Mouse (Mus musculus): ENCODE measurements around the gene Stk39. TPM values are rescaled to one million over a fixed set of nuclear protein-coding genes. Genes with fewer than 3 reads are reported as not detected.

The Stk39 gene
- polyA plus RNA-seq, 1 experiment from 2014 or later: 4.5 TPM

- Histone ChIP-seq H3K4me3 (ENCODE audit: low read length) (no peak overlapping the region), H3K4me1 (ENCODE audit: control insufficient read depth, insufficient read depth, low read length) (peaks cover 6% of the 10 kb centered on the region; the same call in 1 of the 2 replicates), H3K9me3 (ENCODE audit: control insufficient read depth, low read length) (no peaks in the 10 kb centered on the region), H3K4me2 (ENCODE audit: low read depth, low read length) (0 out of 2 replicates have a peak overlapping the region, but pooled peaks have one; percentile 6), H3K27ac (ENCODE audit: low read length) (no peak overlapping the region), H3K9ac (ENCODE audit: low read depth, low read length) (no peak overlapping the region), H3K36me3 (ENCODE audit: control insufficient read depth, insufficient read depth, low read length) (no peaks in the 10 kb centered on the region), H3K27me3 (replicated peaks; ENCODE audit: control insufficient read depth, insufficient read depth, low read length) (no peaks in the 10 kb centered on the region)
- ATAC-seq: no peak
- WGBS: 68% methylated on average over 19 of the region's 19 CpGs
Measured at GRCm38 (mm10) chr2:68465266-68466123, 6.6 kb downstream of the Stk39 start.

GRCm38 (mm10) chr2:68464456-68464855 is 7.6 kb downstream of the Stk39 start:
- Histone ChIP-seq H3K27me3 (replicated peaks; ENCODE audit: control insufficient read depth, insufficient read depth, low read length) (no peaks in the 10 kb centered on the region), H3K27ac (ENCODE audit: low read length) (no peak overlapping the region), H3K9ac (ENCODE audit: low read depth, low read length) (no peak overlapping the region), H3K9me3 (ENCODE audit: control insufficient read depth, low read length) (no peaks in the 10 kb centered on the region), H3K36me3 (ENCODE audit: control insufficient read depth, insufficient read depth, low read length) (no peaks in the 10 kb centered on the region), H3K4me2 (ENCODE audit: low read depth, low read length) (no peak overlapping the region), H3K4me3 (ENCODE audit: low read length) (no peak overlapping the region), H3K4me1 (ENCODE audit: control insufficient read depth, insufficient read depth, low read length) (peaks cover 5% of the 10 kb centered on the region; the same call in 1 of the 2 replicates)
- no peak for ATAC-seq
- 94% methylated on average over 4 of the region's 4 CpGs for WGBS

- H3K36me3 ChIP-seq (ENCODE audit: control insufficient read depth, insufficient read depth, low read length): 0 out of 2 replicates have a peak, but pooled peaks cover 2% of the 10 kb centered on the region
- H3K9me3 ChIP-seq (ENCODE audit: control insufficient read depth, low read length): no peaks in the 10 kb centered on the region
- H3K4me3 ChIP-seq (ENCODE audit: low read length): no peak overlapping the region
- no peak overlapping the region for H3K4me2 ChIP-seq (ENCODE audit: low read depth, low read length)
- no peaks in the 10 kb centered on the region for H3K27me3 ChIP-seq (replicated peaks; ENCODE audit: control insufficient read depth, insufficient read depth, low read length)
- no peak overlapping the region for H3K27ac ChIP-seq (ENCODE audit: low read length)
- no peak for ATAC-seq
- peaks cover 5% of the 10 kb centered on the region; the same call in 1 of the 2 replicates for H3K4me1 ChIP-seq (ENCODE audit: control insufficient read depth, insufficient read depth, low read length)
- H3K9ac ChIP-seq (ENCODE audit: low read depth, low read length): no peak overlapping the region
- 69% methylated on average over 4 of the region's 4 CpGs for WGBS
Measured at GRCm38 (mm10) chr2:68463801-68464200, 8.3 kb downstream of the Stk39 start.

- ATAC-seq: 0 out of 2 replicates have a peak, but pooled peaks have one; percentile 34
- H3K4me3 ChIP-seq (ENCODE audit: low read length): no peak overlapping the region
- no peak overlapping the region for H3K9ac ChIP-seq (ENCODE audit: low read depth, low read length)
- H3K27ac ChIP-seq (ENCODE audit: low read length): no peak overlapping the region
- H3K9me3 ChIP-seq (ENCODE audit: control insufficient read depth, low read length): no peaks in the 10 kb centered on the region
- H3K36me3 ChIP-seq (ENCODE audit: control insufficient read depth, insufficient read depth, low read length): 0 out of 2 replicates have a peak, but pooled peaks cover 2% of the 10 kb centered on the region
- no peaks in the 10 kb centered on the region; the same call in 1 of the 2 replicates for H3K4me1 ChIP-seq (ENCODE audit: control insufficient read depth, insufficient read depth, low read length)
- no peaks in the 10 kb centered on the region for H3K27me3 ChIP-seq (replicated peaks; ENCODE audit: control insufficient read depth, insufficient read depth, low read length)
- H3K4me2 ChIP-seq (ENCODE audit: low read depth, low read length): no peak overlapping the region
- 82% methylated on average over 5 of the region's 5 CpGs for WGBS
Measured at GRCm38 (mm10) chr2:68458115-68458514, 14.0 kb downstream of the Stk39 start.

GRCm38 (mm10) chr2:68457455-68458032 is 14.5 kb downstream of the Stk39 start:
- no peaks in the 10 kb centered on the region for H3K27me3 ChIP-seq (replicated peaks; ENCODE audit: control insufficient read depth, insufficient read depth, low read length)

GRCm38 (mm10) chr2:68456899-68457298 is 15.2 kb downstream of the Stk39 start:
- H3K36me3 ChIP-seq (ENCODE audit: control insufficient read depth, insufficient read depth, low read length): 0 out of 2 replicates have a peak, but pooled peaks cover 2% of the 10 kb centered on the region
- no peak overlapping the region for H3K9ac ChIP-seq (ENCODE audit: low read depth, low read length)
- H3K9me3 ChIP-seq (ENCODE audit: control insufficient read depth, low read length): no peaks in the 10 kb centered on the region
- no peak overlapping the region for H3K27ac ChIP-seq (ENCODE audit: low read length)
- ATAC-seq: 0 out of 2 replicates have a peak, but pooled peaks have one; percentile 8
- H3K4me1 ChIP-seq (ENCODE audit: control insufficient read depth, insufficient read depth, low read length): no peaks in the 10 kb centered on the region; the same call in 1 of the 2 replicates
- 55% methylated on average over 6 of the region's 6 CpGs for WGBS
- no peak overlapping the region for H3K4me3 ChIP-seq (ENCODE audit: low read length)
- H3K27me3 ChIP-seq (replicated peaks; ENCODE audit: control insufficient read depth, insufficient read depth, low read length): no peaks in the 10 kb centered on the region
- H3K4me2 ChIP-seq (ENCODE audit: low read depth, low read length): no peak overlapping the region

More at GRCm38 (mm10) chr2:68457455-68458032, 14.5 kb downstream of the Stk39 start:
- Histone ChIP-seq H3K9me3 (ENCODE audit: control insufficient read depth, low read length) (no peaks in the 10 kb centered on the region), H3K27ac (ENCODE audit: low read length) (no peak overlapping the region), H3K36me3 (ENCODE audit: control insufficient read depth, insufficient read depth, low read length) (0 out of 2 replicates have a peak, but pooled peaks cover 2% of the 10 kb centered on the region), H3K4me1 (ENCODE audit: control insufficient read depth, insufficient read depth, low read length) (no peaks in the 10 kb centered on the region; the same call in 1 of the 2 replicates), H3K4me2 (ENCODE audit: low read depth, low read length) (no peak overlapping the region), H3K9ac (ENCODE audit: low read depth, low read length) (no peak overlapping the region), H3K4me3 (ENCODE audit: low read length) (no peak overlapping the region)
- ATAC-seq: peak; percentile 65; the same call in 1 of the 2 replicates
- WGBS: 53% methylated on average over 6 of the region's 6 CpGs

GRCm38 (mm10) chr2:68452379-68452778 is 19.7 kb downstream of the Stk39 start:
- Histone ChIP-seq H3K4me2 (ENCODE audit: low read depth, low read length) (no peak overlapping the region), H3K9me3 (ENCODE audit: control insufficient read depth, low read length) (no peaks in the 10 kb centered on the region), H3K27me3 (replicated peaks; ENCODE audit: control insufficient read depth, insufficient read depth, low read length) (no peaks in the 10 kb centered on the region), H3K4me3 (ENCODE audit: low read length) (no peak overlapping the region), H3K27ac (ENCODE audit: low read length) (no peak overlapping the region), H3K4me1 (ENCODE audit: control insufficient read depth, insufficient read depth, low read length) (no peaks in the 10 kb centered on the region; the same call in 1 of the 2 replicates), H3K9ac (ENCODE audit: low read depth, low read length) (no peak overlapping the region), H3K36me3 (ENCODE audit: control insufficient read depth, insufficient read depth, low read length) (no peaks in the 10 kb centered on the region)
- ATAC-seq: no peak
- 80% methylated on average over 4 of the region's 4 CpGs for WGBS

GRCm38 (mm10) chr2:68448035-68448434 is 24.0 kb downstream of the Stk39 start:
- 82% methylated on average over 10 of the region's 10 CpGs for WGBS
- Histone ChIP-seq H3K4me2 (ENCODE audit: low read depth, low read length) (no peak overlapping the region), H3K27me3 (replicated peaks; ENCODE audit: control insufficient read depth, insufficient read depth, low read length) (no peaks in the 10 kb centered on the region), H3K36me3 (ENCODE audit: control insufficient read depth, insufficient read depth, low read length) (no peaks in the 10 kb centered on the region), H3K27ac (ENCODE audit: low read length) (no peak overlapping the region), H3K9ac (ENCODE audit: low read depth, low read length) (no peak overlapping the region), H3K4me1 (ENCODE audit: control insufficient read depth, insufficient read depth, low read length) (no peaks in the 10 kb centered on the region), H3K9me3 (ENCODE audit: control insufficient read depth, low read length) (no peaks in the 10 kb centered on the region), H3K4me3 (ENCODE audit: low read length) (no peak overlapping the region)
- ATAC-seq: no peak

GRCm38 (mm10) chr2:68443141-68443540 is 28.9 kb downstream of the Stk39 start:
- no peaks in the 10 kb centered on the region for H3K36me3 ChIP-seq (ENCODE audit: control insufficient read depth, insufficient read depth, low read length)
- H3K4me1 ChIP-seq (ENCODE audit: control insufficient read depth, insufficient read depth, low read length): peaks cover 4% of the 10 kb centered on the region; the same call in 1 of the 2 replicates
- H3K27ac ChIP-seq (ENCODE audit: low read length): no peak overlapping the region
- ATAC-seq: no peak
- WGBS: 81% methylated on average over 6 of the region's 6 CpGs
- H3K9me3 ChIP-seq (ENCODE audit: control insufficient read depth, low read length): no peaks in the 10 kb centered on the region
- H3K9ac ChIP-seq (ENCODE audit: low read depth, low read length): no peak overlapping the region
- H3K4me2 ChIP-seq (ENCODE audit: low read depth, low read length): no peak overlapping the region
- H3K4me3 ChIP-seq (ENCODE audit: low read length): no peak overlapping the region
- H3K27me3 ChIP-seq (replicated peaks; ENCODE audit: control insufficient read depth, insufficient read depth, low read length): no peaks in the 10 kb centered on the region

Data from intestine, embryonic 16.5 days (tissue).